ENCODE assay signal across 8 mouse cellular contexts in the genomic region with DNA sequence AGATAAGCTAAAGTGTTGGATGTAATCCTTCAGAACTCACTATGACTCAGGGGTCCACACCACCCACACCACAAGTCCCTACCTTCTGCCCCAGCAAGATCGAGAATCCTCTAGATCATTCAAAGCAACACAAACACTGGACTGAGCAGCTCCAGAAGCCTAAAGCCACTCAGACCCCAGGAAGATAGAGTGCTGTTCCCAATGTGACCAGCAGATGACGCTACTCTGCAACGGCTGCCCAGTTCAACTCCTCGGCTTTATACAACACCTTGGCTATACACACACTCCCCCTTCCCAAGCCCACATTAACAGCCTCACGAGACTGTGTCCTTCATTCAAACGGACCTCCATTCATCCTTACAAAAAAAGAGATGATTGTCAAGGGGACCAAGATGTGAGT. TPM values are rescaled to one million over a fixed set of nuclear protein-coding genes. Genes with fewer than 3 reads are reported as not detected.
DNase-seq lines count a peak whose midpoint lies in the region; ATAC-seq and TF ChIP-seq lines count a peak whose summit lies in the region.

No protein-coding gene starts in this region.

- WGBS in liver, adult 2 months, result 21% methylated on average over 6 of the region's 6 CpGs
- WGBS in forebrain, embryonic 11.5 days, result 37% methylated on average over 6 of the region's 6 CpGs

- no peak overlapping the region for H3K9ac ChIP-seq in liver, adult 2 months (ENCODE audit: low read depth, low read length)
- H3K9ac ChIP-seq in forebrain, embryonic 11.5 days (ENCODE audit: low read length), result no peak overlapping the region

- no peaks in the 10 kb centered on the region for H3K9me3 ChIP-seq in forebrain, embryonic 11.5 days (ENCODE audit: control insufficient read depth, low read length)

- no peak overlapping the region for H3K4me3 ChIP-seq in liver, adult 2 months (ENCODE audit: insufficient read depth, low read depth, low read length)
- H3K4me3 ChIP-seq in forebrain, embryonic 11.5 days (ENCODE audit: low read depth, low read length), result no peak overlapping the region

- H3K4me2 ChIP-seq in forebrain, embryonic 11.5 days (ENCODE audit: low read depth, low read length, severe bottlenecking), result no peak overlapping the region

- TF ChIP-seq CTCF in liver, adult 2 months (IDR thresholded peaks at IDR 0.05; ENCODE audit: low read depth, low read length), result peak; percentile 88

- 0 out of 2 replicates have a peak, but pooled peaks have one; percentile 66 for ATAC-seq in frontal cortex, adult (ENCODE audit: low TSS enrichment)
- ATAC-seq in forebrain, embryonic 11.5 days (replicated peaks; ENCODE audit: low FRiP score), result no peak

- H3K4me1 ChIP-seq in liver, adult 2 months (ENCODE audit: control insufficient read depth, insufficient read depth, low read length), result peaks cover 6% of the 10 kb centered on the region
- no peaks in the 10 kb centered on the region for H3K4me1 ChIP-seq in forebrain, embryonic 11.5 days (replicated peaks; ENCODE audit: control insufficient read depth, insufficient read depth, low read length)

- no peaks in the 10 kb centered on the region for H3K36me3 ChIP-seq in liver, adult 2 months (ENCODE audit: control insufficient read depth, insufficient read depth, low read length)
- no peaks in the 10 kb centered on the region for H3K36me3 ChIP-seq in forebrain, embryonic 11.5 days (ENCODE audit: control insufficient read depth, insufficient read depth, low read length)

- H3K79me2 ChIP-seq in liver, adult 2 months (ENCODE audit: control insufficient read depth, insufficient read depth, low read length), result no peaks in the 10 kb centered on the region

- DNase-seq in frontal cortex, postnatal 14 days (ENCODE audit: low spot score in 2 of 2), result no peak
- DNase-seq in retina, embryonic 14.5 days (ENCODE audit: low spot score), result peak; percentile 35
- DNase-seq in retina, postnatal 1 day, result no peak
- peak; percentile 46 for DNase-seq in c-Kit-positive CD71-negative TER-119-negative erythroid progenitor cells, embryonic 14.5 days (ENCODE audit: low read depth)
- DNase-seq in liver, adult 2 months (ENCODE audit: extremely low read depth, low read depth, low spot score), result peak; percentile 43
- peak; percentile 32 to 62 for DNase-seq in spleen, postnatal 14 days (ENCODE audit: low spot score in 2 of 2)
- DNase-seq in forebrain, embryonic 11.5 days (ENCODE audit: low spot score), result no peak

- no peak overlapping the region for H3K27ac ChIP-seq in liver, adult 2 months (replicated peaks; ENCODE audit: insufficient read depth, low read depth, low read length)
- H3K27ac ChIP-seq in forebrain, embryonic 11.5 days (ENCODE audit: low read depth, low read length), result no peak overlapping the region

- no peaks in the 10 kb centered on the region for H3K27me3 ChIP-seq in liver, adult 2 months (ENCODE audit: control insufficient read depth, insufficient read depth, low read length)
- H3K27me3 ChIP-seq in forebrain, embryonic 11.5 days (ENCODE audit: control insufficient read depth, insufficient read depth, low read length), result no peaks in the 10 kb centered on the region

- TF ChIP-seq POLR2A in liver, adult 2 months (IDR thresholded peaks at IDR 0.05; ENCODE audit: extremely low read depth, insufficient read depth, low read length), result no peak

RNA-seq across cellular contexts. Expression of gene Clstn3, which starts 8.2 kb away (rescaled TPM):
- total RNA-seq in liver, adult 2 months (2014; rRNA removed), result 1.6 and 2.7 TPM in 2 replicates
- 4.1 and 4.4 TPM in 2 replicates for polyA plus RNA-seq in liver, adult 2 months (2012; rRNA removed)
- 12.8 and 15.2 TPM in 2 replicates for polyA plus RNA-seq in forebrain, embryonic 11.5 days (2014; fragmentation: Nextera tagmentation; extraction: Ambion mirVana)

RNA-seq across cellular contexts. Expression of gene C1rl, which starts 20.1 kb away (rescaled TPM):
- total RNA-seq in liver, adult 2 months (2014; rRNA removed), result 53.6 and 59.5 TPM in 2 replicates
- 67.3 and 73.0 TPM in 2 replicates for polyA plus RNA-seq in liver, adult 2 months (2012; rRNA removed)
- polyA plus RNA-seq in forebrain, embryonic 11.5 days (2014; fragmentation: Nextera tagmentation; extraction: Ambion mirVana), result 0.08 and 0.21 TPM in 2 replicates

RNA-seq across cellular contexts. Expression of gene C1ra, which starts 39.4 kb away (rescaled TPM):
- 165 and 177 TPM in 2 replicates for total RNA-seq in liver, adult 2 months (2014; rRNA removed)
- polyA plus RNA-seq in liver, adult 2 months (2012; rRNA removed), result 92.5 and 119 TPM in 2 replicates
- polyA plus RNA-seq in forebrain, embryonic 11.5 days (2014; fragmentation: Nextera tagmentation; extraction: Ambion mirVana), result 0.08 and 0.35 TPM in 2 replicates

RNA-seq across cellular contexts. Expression of gene Pex5, which starts 57.9 kb away (rescaled TPM):
- 73.7 and 88.4 TPM in 2 replicates for total RNA-seq in liver, adult 2 months (2014; rRNA removed)
- 79.3 and 86.3 TPM in 2 replicates for polyA plus RNA-seq in liver, adult 2 months (2012; rRNA removed)
- polyA plus RNA-seq in forebrain, embryonic 11.5 days (2014; fragmentation: Nextera tagmentation; extraction: Ambion mirVana), result 46.9 and 49.9 TPM in 2 replicates

Comparison
In these comparisons a context has a peak if more than half of its experiments do, and no peak if none do; other contexts are left out.
1. DNase-seq: peak in retina, embryonic 14.5 days (single experiment), c-Kit-positive CD71-negative TER-119-negative erythroid progenitor cells, embryonic 14.5 days (single experiment), liver, adult 2 months (single experiment) and spleen, postnatal 14 days (2 of 2); none in frontal cortex, postnatal 14 days (0 of 2), retina, postnatal 1 day (single experiment) and forebrain, embryonic 11.5 days (single experiment).
2. RNA of gene C1rl, which starts 20.1 kb away (polyA plus RNA-seq): 67.3 to 73.0 TPM in liver, adult 2 months; 0.08 to 0.21 TPM in forebrain, embryonic 11.5 days; every median in the first group is over 10 times any median in the second.
3. RNA of gene C1ra, which starts 39.4 kb away (polyA plus RNA-seq): 92.5 to 119 TPM in liver, adult 2 months; 0.08 to 0.35 TPM in forebrain, embryonic 11.5 days; every median in the first group is over 10 times any median in the second.